Mouse (Mus musculus): ENCODE data around the gene Micu1. TPM values are rescaled to one million over a fixed set of nuclear protein-coding genes. Genes with fewer than 3 reads are reported as not detected.

Gene Micu1
- polyA plus RNA-seq, 1 experiment from 2014 or later = 40.4 TPM

DNA sequence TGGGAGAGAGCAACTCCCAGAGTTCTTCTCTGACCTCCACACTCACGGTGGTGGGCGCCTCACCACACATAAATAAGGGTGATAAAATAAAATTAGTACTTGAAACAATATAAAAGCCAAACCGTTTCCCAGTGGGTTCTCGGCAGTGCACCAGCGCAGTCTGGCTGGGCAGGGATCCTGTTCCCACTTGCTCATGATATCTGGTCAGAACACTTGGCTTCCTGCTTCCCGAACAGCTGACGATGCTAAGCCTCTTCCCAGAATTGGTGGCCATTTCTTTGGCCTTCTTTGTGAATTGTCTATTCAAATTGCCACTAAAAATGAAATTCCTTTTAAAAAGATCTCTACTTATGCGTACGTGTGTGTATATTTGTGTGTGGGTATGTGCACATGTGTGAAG lies 27.0 kb downstream of the Micu1 start:
- Histone ChIP-seq H3K27ac (no peak overlapping the region), H3K9me3 (replicated peaks) (no peaks in the 10 kb centered on the region), H3K36me3 (peaks cover 30% of the 10 kb centered on the region), H3K27me3 (replicated peaks) (no peaks in the 10 kb centered on the region), H3K9ac (no peak overlapping the region), H3K4me3 (no peak overlapping the region), H3K4me1 (peaks cover 11% of the 10 kb centered on the region), H3K4me2 (no peak overlapping the region)
- WGBS (ENCODE audit: insufficient replicate concordance) = 80% methylated on average over 9 of the region's 9 CpGs
- ATAC-seq = no peak

DNA sequence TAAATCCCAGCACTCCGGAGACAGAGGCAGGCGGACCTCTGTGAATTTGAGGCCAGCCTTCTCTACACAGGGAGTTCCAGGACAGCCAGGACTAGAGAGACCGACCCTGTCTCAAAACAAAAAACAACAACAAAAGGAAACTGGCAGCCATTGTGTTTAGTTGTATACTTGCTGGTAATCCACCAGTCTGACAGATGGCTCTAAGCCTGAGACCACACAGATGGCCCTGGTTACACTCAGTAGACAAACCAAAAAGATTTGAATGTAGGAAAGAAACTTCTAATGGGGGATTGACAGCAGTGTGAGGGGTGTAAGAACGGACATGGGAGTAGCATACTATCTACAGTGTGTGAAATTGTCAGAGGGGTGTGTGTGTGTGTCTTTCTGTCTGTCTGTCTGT lies 27.6 kb downstream of the Micu1 start:
- Histone ChIP-seq H3K4me3 (no peak overlapping the region), H3K4me1 (peaks cover 5% of the 10 kb centered on the region), H3K4me2 (no peak overlapping the region), H3K27ac (no peak overlapping the region), H3K36me3 (peaks cover 35% of the 10 kb centered on the region), H3K9me3 (replicated peaks) (no peaks in the 10 kb centered on the region), H3K27me3 (replicated peaks) (no peaks in the 10 kb centered on the region), H3K9ac (no peak overlapping the region)
- no peak for ATAC-seq
- 75% methylated on average over 4 of the region's 4 CpGs for WGBS (ENCODE audit: insufficient replicate concordance)

DNA sequence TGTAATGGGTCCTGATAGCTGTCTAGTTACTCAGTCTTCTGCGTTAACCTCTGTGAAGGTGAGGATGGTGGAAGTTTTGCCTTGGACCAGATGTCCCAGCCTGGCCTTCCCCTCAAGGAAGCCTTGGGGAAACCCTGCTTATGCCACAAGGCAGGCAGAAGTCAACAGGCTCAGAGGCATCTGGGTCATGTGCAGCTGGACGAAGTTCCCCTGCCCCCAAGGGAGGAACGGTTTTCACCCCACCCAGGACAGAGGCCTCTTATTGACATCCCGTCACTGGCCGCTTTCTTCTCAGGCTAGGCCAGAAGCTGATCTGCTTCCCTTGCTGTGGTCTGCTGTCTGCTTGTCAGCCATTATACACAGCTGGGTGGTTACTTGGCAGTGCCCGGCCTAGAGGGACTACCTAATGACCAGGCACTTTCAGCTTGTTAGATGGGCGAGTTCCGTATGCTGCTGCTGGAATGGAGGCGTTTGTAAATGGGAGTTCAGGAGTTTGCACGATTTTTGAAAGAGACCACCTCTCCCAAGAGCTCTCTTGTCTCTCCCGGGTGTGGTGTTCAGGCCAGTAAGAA lies 33.8 kb downstream of the Micu1 start:
- H3K27me3 ChIP-seq (replicated peaks) = no peaks in the 10 kb centered on the region
- no peak overlapping the region for H3K4me2 ChIP-seq
- H3K36me3 ChIP-seq = peaks cover 47% of the 10 kb centered on the region
- H3K27ac ChIP-seq = no peak overlapping the region
- ATAC-seq = no peak
- peaks cover 15% of the 10 kb centered on the region for H3K4me1 ChIP-seq
- no peak overlapping the region for H3K9ac ChIP-seq
- WGBS (ENCODE audit: insufficient replicate concordance) = 72% methylated on average over 11 of the region's 11 CpGs
- H3K4me3 ChIP-seq = no peak overlapping the region
- no peaks in the 10 kb centered on the region for H3K9me3 ChIP-seq (replicated peaks)

DNA sequence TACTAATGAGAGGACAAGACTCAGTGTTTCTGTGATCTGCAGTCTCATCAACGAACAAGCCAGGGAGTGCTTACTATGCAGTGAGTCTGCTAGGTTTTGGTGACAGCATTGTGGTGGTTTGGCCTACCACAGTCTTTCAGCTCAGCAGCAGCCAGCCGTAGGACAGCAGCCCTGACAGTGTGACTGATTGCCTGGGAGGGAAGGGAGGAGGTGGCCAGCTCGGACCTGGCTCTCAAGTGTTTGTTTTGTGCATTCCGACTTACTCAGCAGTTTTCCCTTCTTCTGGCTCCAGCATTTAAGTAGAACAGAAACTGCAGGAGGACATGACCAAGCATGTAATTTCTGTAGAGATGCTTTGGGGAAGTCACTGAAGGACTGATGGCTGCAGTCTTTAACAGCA lies 39.2 kb downstream of the Micu1 start:
- Histone ChIP-seq H3K27me3 (replicated peaks) (no peaks in the 10 kb centered on the region), H3K4me2 (no peak overlapping the region), H3K27ac (no peak overlapping the region), H3K4me1 (peaks cover 11% of the 10 kb centered on the region), H3K36me3 (peaks cover 41% of the 10 kb centered on the region), H3K4me3 (no peak overlapping the region), H3K9me3 (replicated peaks) (no peaks in the 10 kb centered on the region), H3K9ac (no peak overlapping the region)
- WGBS (ENCODE audit: insufficient replicate concordance) = 78% methylated on average over 4 of the region's 4 CpGs
- no peak for ATAC-seq

DNA sequence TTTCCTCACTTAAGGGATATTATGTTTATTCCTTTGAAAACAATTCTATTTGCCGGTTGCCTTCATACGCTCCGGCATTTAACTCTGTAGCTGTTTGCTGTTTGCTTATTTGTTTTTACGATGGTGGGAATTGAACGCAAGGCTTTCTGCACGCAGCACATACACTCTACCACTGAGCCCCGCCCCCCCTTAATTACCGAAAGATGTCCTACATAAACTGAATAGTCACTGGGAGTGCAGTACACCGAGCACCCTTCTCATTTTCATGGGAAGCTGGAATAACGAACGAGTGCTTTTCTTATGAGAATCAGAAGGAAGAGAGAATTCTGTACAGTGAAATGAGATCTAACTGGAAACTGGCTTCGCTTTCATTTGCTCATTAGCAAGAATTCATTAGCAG lies 41.1 kb downstream of the Micu1 start:
- H3K4me2 ChIP-seq = no peak overlapping the region
- ATAC-seq = no peak
- no peak overlapping the region for H3K9ac ChIP-seq
- 86% methylated on average over 12 of the region's 12 CpGs for WGBS (ENCODE audit: insufficient replicate concordance)
- H3K27ac ChIP-seq = no peak overlapping the region
- no peaks in the 10 kb centered on the region for H3K9me3 ChIP-seq (replicated peaks)
- 0 out of 2 replicates have a peak, but pooled peaks cover 4% of the 10 kb centered on the region for H3K4me1 ChIP-seq
- H3K27me3 ChIP-seq (replicated peaks) = no peaks in the 10 kb centered on the region
- H3K4me3 ChIP-seq = no peak overlapping the region
- peaks cover 37% of the 10 kb centered on the region for H3K36me3 ChIP-seq

DNA sequence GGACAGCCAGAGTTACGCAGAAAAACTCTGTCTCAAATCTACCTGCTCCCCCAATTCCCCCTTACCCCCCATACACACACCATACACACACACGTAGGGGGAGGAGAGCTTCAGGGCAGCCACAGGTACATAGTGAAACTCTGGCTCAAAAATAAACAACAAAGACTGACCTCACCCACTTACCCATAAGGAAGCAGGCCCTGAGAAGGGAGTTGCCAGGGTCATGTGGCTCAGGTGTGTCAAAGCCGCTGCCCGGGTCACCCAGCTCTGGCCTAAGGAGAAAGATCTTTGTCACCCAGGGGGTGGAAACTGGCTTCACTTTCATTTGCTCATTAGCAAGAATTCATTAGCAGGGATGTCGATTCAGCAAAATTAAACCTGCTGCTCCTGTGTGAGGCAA lies 41.7 kb downstream of the Micu1 start:
- 0 out of 2 replicates have a peak, but pooled peaks cover 4% of the 10 kb centered on the region for H3K4me1 ChIP-seq
- H3K9ac ChIP-seq = no peak overlapping the region
- H3K27ac ChIP-seq = no peak overlapping the region
- H3K9me3 ChIP-seq (replicated peaks) = no peaks in the 10 kb centered on the region
- no peak for ATAC-seq
- WGBS (ENCODE audit: insufficient replicate concordance) = 84% methylated on average over 5 of the region's 5 CpGs
- no peak overlapping the region for H3K4me2 ChIP-seq
- no peak overlapping the region for H3K4me3 ChIP-seq
- H3K36me3 ChIP-seq = peaks cover 37% of the 10 kb centered on the region
- H3K27me3 ChIP-seq (replicated peaks) = no peaks in the 10 kb centered on the region

DNA sequence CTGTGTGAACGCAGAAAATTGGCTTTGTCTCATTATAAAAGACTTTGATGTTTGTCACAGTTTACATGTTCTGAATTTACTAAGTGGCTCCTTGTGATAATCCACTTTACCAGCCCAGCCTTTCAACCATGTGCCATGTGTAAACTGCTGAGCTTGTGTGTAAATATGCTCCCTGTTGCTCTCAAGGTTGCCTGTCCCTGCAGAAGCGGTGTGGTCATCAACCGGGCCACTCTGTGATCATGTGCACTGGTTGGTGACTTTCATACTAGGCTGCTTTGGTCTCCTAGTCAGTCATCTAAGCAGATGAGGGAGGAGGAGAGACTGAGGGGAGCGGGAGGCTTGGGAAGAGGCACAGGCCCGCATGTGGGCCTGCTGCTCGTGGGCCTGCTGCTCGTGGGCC lies 45.1 kb downstream of the Micu1 start:
- Histone ChIP-seq H3K27ac (no peak overlapping the region), H3K27me3 (replicated peaks) (no peaks in the 10 kb centered on the region), H3K4me3 (no peak overlapping the region), H3K9ac (no peak overlapping the region), H3K9me3 (replicated peaks) (no peaks in the 10 kb centered on the region), H3K4me1 (no peaks in the 10 kb centered on the region), H3K4me2 (no peak overlapping the region), H3K36me3 (peaks cover 25% of the 10 kb centered on the region)
- ATAC-seq = no peak
- 81% methylated on average over 7 of the region's 7 CpGs for WGBS (ENCODE audit: insufficient replicate concordance)

DNA sequence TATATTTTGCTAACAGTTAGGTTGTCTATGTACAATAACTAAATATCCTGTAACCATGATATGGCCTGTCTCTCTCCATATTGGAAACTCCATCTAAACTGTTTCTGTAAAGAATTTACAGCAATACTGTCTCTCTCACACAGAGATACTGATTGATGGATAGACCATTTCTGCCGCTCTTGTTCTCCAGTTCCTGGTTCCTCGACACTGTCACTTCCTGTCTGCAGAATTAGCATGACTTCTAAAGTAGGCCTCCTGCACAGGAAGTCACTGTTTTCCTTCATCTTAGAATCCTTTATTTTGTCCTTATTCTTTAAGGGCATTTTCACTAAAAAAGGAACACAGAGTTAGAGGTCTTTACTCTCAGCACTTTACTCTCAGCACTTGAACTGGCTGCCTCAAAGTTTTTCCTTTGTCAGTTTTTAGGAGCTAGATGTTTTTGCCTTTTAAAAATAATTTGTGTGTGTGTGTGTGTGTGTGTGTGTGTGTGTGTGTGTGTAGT lies 46.5 kb downstream of the Micu1 start:
- H3K9ac ChIP-seq = no peak overlapping the region
- H3K27me3 ChIP-seq (replicated peaks) = no peaks in the 10 kb centered on the region
- H3K4me2 ChIP-seq = no peak overlapping the region
- ATAC-seq = no peak
- H3K4me3 ChIP-seq = no peak overlapping the region
- no peaks in the 10 kb centered on the region for H3K4me1 ChIP-seq
- no peak overlapping the region for H3K27ac ChIP-seq
- WGBS (ENCODE audit: insufficient replicate concordance) = 42% methylated on average over 2 of the region's 2 CpGs
- no peaks in the 10 kb centered on the region for H3K9me3 ChIP-seq (replicated peaks)
- peaks cover 22% of the 10 kb centered on the region for H3K36me3 ChIP-seq

DNA sequence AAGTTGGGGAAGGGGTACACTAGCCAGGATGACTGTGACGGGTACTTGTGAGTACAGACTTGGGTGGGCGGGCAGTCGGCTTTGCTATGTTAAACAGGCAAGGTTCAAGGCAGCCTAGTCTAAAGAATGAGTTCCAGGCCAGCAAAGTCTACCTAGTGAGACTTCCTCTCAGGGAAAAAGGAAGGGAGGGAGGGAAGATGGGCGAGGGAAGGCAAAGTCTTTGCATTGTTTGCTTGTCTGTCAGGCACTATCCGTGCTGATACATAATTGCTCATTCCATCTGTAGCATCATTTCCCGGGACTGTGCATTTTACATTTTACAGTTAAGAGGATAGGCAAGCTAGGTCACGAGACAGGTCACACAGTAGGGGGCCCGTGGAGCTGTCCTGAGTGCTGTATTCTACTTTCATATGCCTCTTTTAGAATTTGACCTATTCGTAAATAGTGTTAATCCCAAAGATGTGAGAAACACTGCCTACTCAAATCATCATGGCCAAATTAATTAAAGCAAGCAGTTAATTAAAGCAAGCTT lies 51.3 kb downstream of the Micu1 start:
- no peaks in the 10 kb centered on the region for H3K27me3 ChIP-seq (replicated peaks)
- peaks cover 10% of the 10 kb centered on the region for H3K36me3 ChIP-seq
- no peak overlapping the region for H3K9ac ChIP-seq
- H3K4me2 ChIP-seq = no peak overlapping the region
- no peaks in the 10 kb centered on the region for H3K9me3 ChIP-seq (replicated peaks)
- ATAC-seq = no peak
- 65% methylated on average over 9 of the region's 9 CpGs for WGBS (ENCODE audit: insufficient replicate concordance)
- no peak overlapping the region for H3K27ac ChIP-seq
- H3K4me3 ChIP-seq = no peak overlapping the region
- H3K4me1 ChIP-seq = no peaks in the 10 kb centered on the region

DNA sequence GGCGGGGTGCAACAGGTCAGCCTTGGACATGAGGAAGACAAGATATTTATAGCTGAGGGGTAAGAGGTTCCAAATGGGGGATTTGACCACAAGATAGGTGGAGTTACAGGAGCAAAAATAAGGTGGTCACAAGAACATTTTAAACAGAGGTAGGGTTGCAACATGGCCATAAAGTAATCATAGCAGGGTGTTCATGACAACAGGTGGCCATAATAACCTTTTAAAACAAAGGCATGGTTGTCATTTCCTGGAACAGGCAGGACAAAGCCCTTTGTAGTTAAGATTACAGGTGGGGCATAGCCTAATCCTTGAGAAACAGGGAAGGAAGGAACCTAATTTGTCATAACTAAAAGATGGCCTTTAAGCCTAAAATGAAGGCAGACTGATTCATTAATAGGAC lies 51.8 kb downstream of the Micu1 start:
- no peak overlapping the region for H3K4me3 ChIP-seq
- WGBS (ENCODE audit: insufficient replicate concordance) = 68% methylated on average over 1 of the region's 1 CpGs
- no peak for ATAC-seq

DNA sequence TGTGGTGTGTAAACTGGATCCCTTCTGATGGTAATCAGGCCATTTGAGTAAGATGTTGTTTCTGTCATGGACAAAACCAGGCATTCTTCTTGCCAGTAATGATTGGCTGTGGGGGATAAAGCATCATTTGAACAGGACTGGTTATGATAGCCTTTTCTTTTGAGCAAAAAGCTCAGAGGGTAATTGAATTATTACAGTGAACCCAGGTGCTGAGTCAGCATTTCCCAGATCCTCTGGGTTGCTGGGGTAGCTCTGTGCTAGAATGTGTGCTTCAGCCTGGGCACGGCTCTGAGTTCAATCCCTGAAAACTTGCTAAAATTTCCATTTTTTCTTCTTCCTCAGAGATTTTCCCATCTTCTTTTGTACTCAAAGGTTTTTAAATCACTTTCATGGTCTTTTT lies 52.6 kb downstream of the Micu1 start:
- Histone ChIP-seq H3K27me3 (replicated peaks) (no peaks in the 10 kb centered on the region), H3K9me3 (replicated peaks) (no peaks in the 10 kb centered on the region), H3K9ac (no peak overlapping the region), H3K27ac (no peak overlapping the region), H3K4me1 (no peaks in the 10 kb centered on the region), H3K4me3 (no peak overlapping the region), H3K4me2 (no peak overlapping the region), H3K36me3 (peaks cover 10% of the 10 kb centered on the region)
- no peak for ATAC-seq
- 88% methylated on average over 1 of the region's 1 CpGs for WGBS (ENCODE audit: insufficient replicate concordance)

More for the DNA sequence above, 51.8 kb downstream of the Micu1 start:
- no peaks in the 10 kb centered on the region for H3K27me3 ChIP-seq (replicated peaks)
- no peak overlapping the region for H3K4me2 ChIP-seq
- H3K4me1 ChIP-seq = no peaks in the 10 kb centered on the region
- no peak overlapping the region for H3K9ac ChIP-seq
- no peaks in the 10 kb centered on the region for H3K9me3 ChIP-seq (replicated peaks)
- no peak overlapping the region for H3K27ac ChIP-seq
- peaks cover 10% of the 10 kb centered on the region for H3K36me3 ChIP-seq

DNA sequence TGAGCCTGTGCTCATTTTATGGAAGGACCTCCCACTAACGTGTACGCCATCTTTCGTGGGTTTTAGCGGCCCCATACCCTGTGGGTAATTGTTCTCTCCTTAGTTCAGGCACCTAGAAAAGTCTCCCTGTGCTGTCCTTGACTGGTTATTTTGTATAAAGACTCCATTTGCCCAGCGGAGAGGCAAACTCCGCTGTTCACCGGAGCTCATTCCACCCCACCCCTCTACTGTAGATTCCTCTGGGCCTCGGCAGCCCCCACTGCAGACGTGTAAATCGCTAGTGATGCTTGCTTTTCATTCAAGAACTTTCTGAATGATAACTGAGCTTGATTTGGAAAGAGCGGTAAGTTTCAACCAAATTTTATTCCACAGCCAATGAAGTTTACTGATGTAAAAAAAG lies 53.4 kb downstream of the Micu1 start:
- Histone ChIP-seq H3K4me2 (no peak overlapping the region), H3K4me1 (no peaks in the 10 kb centered on the region), H3K36me3 (peaks cover 10% of the 10 kb centered on the region), H3K27ac (no peak overlapping the region), H3K9me3 (replicated peaks) (no peaks in the 10 kb centered on the region), H3K9ac (no peak overlapping the region), H3K27me3 (replicated peaks) (no peaks in the 10 kb centered on the region), H3K4me3 (no peak overlapping the region)
- ATAC-seq = no peak
- 91% methylated on average over 11 of the region's 11 CpGs for WGBS (ENCODE audit: insufficient replicate concordance)

DNA sequence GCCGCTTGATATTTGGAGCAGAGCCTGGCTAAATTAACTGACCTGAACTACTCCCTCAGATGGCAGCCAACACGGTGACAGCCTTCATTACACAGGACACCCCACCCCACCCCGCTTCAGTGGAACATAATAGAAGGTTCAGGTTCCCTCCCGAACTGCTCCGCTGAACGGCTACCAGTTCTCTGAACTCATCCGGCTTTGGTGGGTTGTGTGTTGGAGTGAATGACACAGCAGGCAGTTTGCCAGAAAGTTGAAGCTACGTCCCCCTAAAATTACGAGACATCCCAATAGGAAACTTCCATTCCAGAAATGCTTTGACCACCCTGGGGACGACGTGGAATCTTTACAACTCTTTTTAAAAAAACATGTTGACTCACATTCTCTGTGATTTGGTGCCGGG lies 53.8 kb downstream of the Micu1 start:
- no peak for ATAC-seq
- no peak overlapping the region for H3K9ac ChIP-seq
- WGBS (ENCODE audit: insufficient replicate concordance) = 88% methylated on average over 12 of the region's 12 CpGs
- no peaks in the 10 kb centered on the region for H3K9me3 ChIP-seq (replicated peaks)
- H3K27ac ChIP-seq = no peak overlapping the region
- H3K4me1 ChIP-seq = no peaks in the 10 kb centered on the region
- H3K27me3 ChIP-seq (replicated peaks) = no peaks in the 10 kb centered on the region
- H3K36me3 ChIP-seq = peaks cover 9% of the 10 kb centered on the region
- H3K4me2 ChIP-seq = no peak overlapping the region
- no peak overlapping the region for H3K4me3 ChIP-seq
